ENCODE assay signal across 9 mouse cellular contexts in the genomic region with DNA sequence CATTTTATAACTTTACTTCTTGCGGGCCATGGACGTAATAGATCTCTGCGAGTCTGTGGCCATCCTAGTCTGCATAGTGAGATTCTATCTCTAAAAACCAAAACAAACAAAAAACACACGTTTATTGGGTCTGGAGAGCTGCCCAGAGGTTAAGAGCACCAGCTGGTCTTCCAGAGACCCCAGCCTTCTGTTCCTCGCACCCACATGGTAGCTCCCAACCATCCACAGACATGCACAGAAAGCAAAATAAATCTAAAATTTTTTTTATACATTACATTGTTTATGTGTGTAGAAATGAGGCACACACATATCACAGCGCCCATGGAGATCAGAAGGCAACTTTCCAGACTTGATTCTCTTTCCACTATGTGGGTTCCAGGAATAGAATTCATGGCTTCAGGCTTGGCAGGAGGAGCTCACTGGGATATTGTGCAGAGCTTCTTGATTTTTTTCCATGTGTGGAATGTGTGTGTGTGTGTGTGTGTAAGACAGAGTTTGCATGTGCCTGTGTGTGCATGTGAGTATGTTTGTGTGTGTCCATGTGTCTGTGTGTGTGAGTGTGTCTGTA. TPM values are rescaled to one million over a fixed set of nuclear protein-coding genes. Genes with fewer than 3 reads are reported as not detected.
A peak's percentile ranks its signal among the peaks of the same experiment; 100 is the strongest.
DNase-seq lines count a peak whose midpoint lies in the region; ATAC-seq and TF ChIP-seq lines count a peak whose summit lies in the region.
"Had no signal": no experiment of that assay in that cellular context is flagged by ENCODE, and none has a peak within 500 bp of the region (broad histone marks: within the 10 kb centered on the region; RNA-seq: fewer than 3 reads in every experiment).

No protein-coding gene starts in this region.

- H3K27ac ChIP-seq in heart, embryonic 16.5 days (ENCODE audit: low read length): peak overlapping the region; percentile 66; the same call in 1 of the 2 replicates
- peak overlapping the region; percentile 69; the same call in 1 of the 2 replicates for H3K27ac ChIP-seq in embryonic facial prominence, embryonic 10.5 days (replicated peaks)
- H3K27ac ChIP-seq in hindbrain, postnatal 0 days: peak overlapping the region; percentile 91
- H3K27ac ChIP-seq in midbrain, embryonic 16.5 days (ENCODE audit: low read length): peak overlapping the region; percentile 94

- peak overlapping the region; percentile 90 for H3K4me2 ChIP-seq in heart, embryonic 16.5 days (ENCODE audit: low read depth, low read length)
- H3K4me2 ChIP-seq in hindbrain, postnatal 0 days (ENCODE audit: low read depth, low read length): peak overlapping the region; percentile 58
- H3K4me2 ChIP-seq in midbrain, embryonic 16.5 days (ENCODE audit: low read length): peak overlapping the region; percentile 73

- H3K4me1 ChIP-seq in heart, embryonic 16.5 days (ENCODE audit: control insufficient read depth, insufficient read depth, low read length): peaks cover 40% of the 10 kb centered on the region
- H3K4me1 ChIP-seq in embryonic facial prominence, embryonic 10.5 days: peaks cover 57% of the 10 kb centered on the region
- peaks cover 27% of the 10 kb centered on the region for H3K4me1 ChIP-seq in hindbrain, postnatal 0 days (ENCODE audit: insufficient read depth, low read length)
- peaks cover 40% of the 10 kb centered on the region for H3K4me1 ChIP-seq in midbrain, embryonic 16.5 days (ENCODE audit: control insufficient read depth, insufficient read depth, low read length)

- peaks cover 4% of the 10 kb centered on the region for H3K27me3 ChIP-seq in heart, embryonic 16.5 days (ENCODE audit: control insufficient read depth, insufficient read depth, low read length)
- H3K27me3 ChIP-seq in embryonic facial prominence, embryonic 10.5 days (replicated peaks; ENCODE audit: low read depth, poor library complexity, severe bottlenecking): peaks cover 81% of the 10 kb centered on the region
- H3K27me3 ChIP-seq in hindbrain, postnatal 0 days (ENCODE audit: insufficient read depth, low read length): no peaks in the 10 kb centered on the region
- no peaks in the 10 kb centered on the region for H3K27me3 ChIP-seq in midbrain, embryonic 16.5 days (ENCODE audit: control insufficient read depth, insufficient read depth, low read depth, low read length)
- H3K27me3 ChIP-seq: Patski had no signal

- H3K4me3 ChIP-seq in heart, embryonic 16.5 days (ENCODE audit: low read length): no peak overlapping the region
- peak overlapping the region; percentile 65 for H3K4me3 ChIP-seq in embryonic facial prominence, embryonic 10.5 days
- peak overlapping the region; percentile 86 for H3K4me3 ChIP-seq in hindbrain, postnatal 0 days (ENCODE audit: low read length)
- H3K4me3 ChIP-seq in midbrain, embryonic 16.5 days (ENCODE audit: low read depth, low read length): peak overlapping the region; percentile 90

- no peak for TF ChIP-seq CTCF in hindbrain, postnatal 0 days (IDR thresholded peaks at IDR 0.05; ENCODE audit: low read depth)

- H3K9me3 ChIP-seq in heart, embryonic 16.5 days (replicated peaks; ENCODE audit: control insufficient read depth, low read length): no peaks in the 10 kb centered on the region
- H3K9me3 ChIP-seq in embryonic facial prominence, embryonic 10.5 days: no peaks in the 10 kb centered on the region
- H3K9me3 ChIP-seq in hindbrain, postnatal 0 days (ENCODE audit: low read length): no peaks in the 10 kb centered on the region
- no peaks in the 10 kb centered on the region for H3K9me3 ChIP-seq in midbrain, embryonic 16.5 days (replicated peaks; ENCODE audit: control insufficient read depth, low read length, poor library complexity, severe bottlenecking)

- no peak for ATAC-seq in heart, embryonic 16.5 days (replicated peaks; ENCODE audit: extremely low read depth, insufficient read depth, low FRiP score)
- no peak for ATAC-seq in hindbrain, postnatal 0 days
- ATAC-seq in midbrain, embryonic 16.5 days: no peak

- no peaks in the 10 kb centered on the region for H3K36me3 ChIP-seq in heart, embryonic 16.5 days (ENCODE audit: control insufficient read depth, insufficient read depth)
- H3K36me3 ChIP-seq in embryonic facial prominence, embryonic 10.5 days (replicated peaks): no peaks in the 10 kb centered on the region
- H3K36me3 ChIP-seq in hindbrain, postnatal 0 days (ENCODE audit: insufficient read depth, low read length): no peaks in the 10 kb centered on the region
- no peaks in the 10 kb centered on the region for H3K36me3 ChIP-seq in midbrain, embryonic 16.5 days (ENCODE audit: control insufficient read depth, insufficient read depth, low read length)

- peak overlapping the region; percentile 64 for H3K9ac ChIP-seq in heart, embryonic 16.5 days (ENCODE audit: low read length)
- H3K9ac ChIP-seq in hindbrain, postnatal 0 days (replicated peaks; ENCODE audit: low read length): peak overlapping the region; percentile 72
- H3K9ac ChIP-seq in midbrain, embryonic 16.5 days (ENCODE audit: low read depth, low read length): peak overlapping the region; percentile 85

- no peak for DNase-seq in heart, adult 8-10 months (ENCODE audit: low spot score)
- no peak for DNase-seq in embryonic facial prominence, embryonic 10.5 days (ENCODE audit: low spot score)
- DNase-seq in hindbrain, postnatal 0 days (ENCODE audit: low spot score): no peak
- no peak for DNase-seq in gastrocnemius, postnatal 10 days
- no peak for DNase-seq in urinary bladder, postnatal 36 days (ENCODE audit: low spot score in 2 of 2)
- no peak for DNase-seq in frontal cortex, postnatal 10 days (ENCODE audit: low spot score in 2 of 2)

- WGBS in heart, embryonic 16.5 days: 61% methylated on average over 6 of the region's 6 CpGs
- 62% methylated on average over 6 of the region's 6 CpGs for WGBS in embryonic facial prominence, embryonic 10.5 days
- 54% methylated on average over 6 of the region's 6 CpGs for WGBS in hindbrain, postnatal 0 days
- WGBS in midbrain, embryonic 16.5 days: 67% methylated on average over 6 of the region's 6 CpGs

RNA-seq across cellular contexts. Expression of a gene that starts 0.7 kb away (rescaled TPM):
- polyA plus RNA-seq in heart, embryonic 16.5 days (2015; fragmentation: Nextera tagmentation; extraction: Ambion mirVana): 0.47 and 0.72 TPM in 2 replicates
- total RNA-seq in heart, adult 8-10 months (2022): 1 to 10 TPM in 1 of 4 experiments, under 1 TPM in 3; 0.49 to 1.4 (median 0.57) TPM
- polyA plus RNA-seq in embryonic facial prominence, embryonic 10.5 days (2016; fragmentation: Nextera tagmentation; extraction: Ambion mirVana): 2.2 TPM in 2 replicates
- 81.4 and 89.1 TPM in 2 replicates for total RNA-seq in hindbrain, postnatal 0 days (2014; rRNA removed)
- polyA plus RNA-seq in hindbrain, postnatal 0 days (2015; fragmentation: Nextera tagmentation; extraction: Ambion mirVana): 16.8 and 16.9 TPM in 2 replicates
- 23.5 and 29.0 TPM in 2 replicates for polyA plus RNA-seq in midbrain, embryonic 16.5 days (2015; fragmentation: Nextera tagmentation; extraction: Ambion mirVana)
- total RNA-seq in gastrocnemius, postnatal 10 days (2021): under 1 TPM; 0.38 to 0.45 TPM

RNA-seq across cellular contexts. Expression of a gene that starts 3.8 kb away (rescaled TPM):
- polyA plus RNA-seq in heart, embryonic 16.5 days (2015; fragmentation: Nextera tagmentation; extraction: Ambion mirVana): 9.9 and 11.3 TPM in 2 replicates
- 10 to 100 TPM in 1 of 4 experiments, 1 to 10 TPM in 3; 6.4 to 10.3 (median 7.6) TPM for total RNA-seq in heart, adult 8-10 months (2022)
- polyA plus RNA-seq in embryonic facial prominence, embryonic 10.5 days (2016; fragmentation: Nextera tagmentation; extraction: Ambion mirVana): 3.6 and 4.0 TPM in 2 replicates
- 14.8 and 15.3 TPM in 2 replicates for total RNA-seq in hindbrain, postnatal 0 days (2014; rRNA removed)
- polyA plus RNA-seq in hindbrain, postnatal 0 days (2015; fragmentation: Nextera tagmentation; extraction: Ambion mirVana): 7.3 and 7.4 TPM in 2 replicates
- polyA plus RNA-seq in midbrain, embryonic 16.5 days (2015; fragmentation: Nextera tagmentation; extraction: Ambion mirVana): 4.7 and 5.4 TPM in 2 replicates
- 1 to 10 TPM; 3.9 to 5.8 TPM for total RNA-seq in gastrocnemius, postnatal 10 days (2021)

RNA-seq across cellular contexts. Expression of a gene that starts 16.8 kb away (rescaled TPM):
- polyA plus RNA-seq in heart, embryonic 16.5 days (2015; fragmentation: Nextera tagmentation; extraction: Ambion mirVana): 2.1 and 3.4 TPM in 2 replicates
- total RNA-seq in heart, adult 8-10 months (2022): 1 to 10 TPM; 2.2 to 4.6 (median 2.5) TPM
- 0.55 TPM in 1 of 2 replicates, not detected in the other for polyA plus RNA-seq in embryonic facial prominence, embryonic 10.5 days (2016; fragmentation: Nextera tagmentation; extraction: Ambion mirVana)
- not detected in 2 replicates for total RNA-seq in hindbrain, postnatal 0 days (2014; rRNA removed)
- polyA plus RNA-seq in hindbrain, postnatal 0 days (2015; fragmentation: Nextera tagmentation; extraction: Ambion mirVana): 1.7 and 3.4 TPM in 2 replicates
- 1.4 TPM in 1 of 2 replicates, not detected in the other for polyA plus RNA-seq in midbrain, embryonic 16.5 days (2015; fragmentation: Nextera tagmentation; extraction: Ambion mirVana)
- 1 to 10 TPM; 3.1 to 3.7 TPM for total RNA-seq in gastrocnemius, postnatal 10 days (2021)

RNA-seq across cellular contexts. Expression of a gene that starts 29.3 kb away (rescaled TPM):
- 4.0 and 4.3 TPM in 2 replicates for polyA plus RNA-seq in heart, embryonic 16.5 days (2015; fragmentation: Nextera tagmentation; extraction: Ambion mirVana)
- 1 to 10 TPM; 4.0 to 6.9 (median 5.3) TPM for total RNA-seq in heart, adult 8-10 months (2022)
- 0.54 and 0.72 TPM in 2 replicates for polyA plus RNA-seq in embryonic facial prominence, embryonic 10.5 days (2016; fragmentation: Nextera tagmentation; extraction: Ambion mirVana)
- total RNA-seq in hindbrain, postnatal 0 days (2014; rRNA removed): 0.42 and 0.50 TPM in 2 replicates
- polyA plus RNA-seq in hindbrain, postnatal 0 days (2015; fragmentation: Nextera tagmentation; extraction: Ambion mirVana): 0.52 and 0.60 TPM in 2 replicates
- polyA plus RNA-seq in midbrain, embryonic 16.5 days (2015; fragmentation: Nextera tagmentation; extraction: Ambion mirVana): 0.20 and 0.50 TPM in 2 replicates
- 1 to 10 TPM; 4.7 to 5.2 TPM for total RNA-seq in gastrocnemius, postnatal 10 days (2021)

RNA-seq across cellular contexts. Expression of a gene that starts 53.3 kb away (rescaled TPM):
- polyA plus RNA-seq in heart, embryonic 16.5 days (2015; fragmentation: Nextera tagmentation; extraction: Ambion mirVana): 7.6 and 20.4 TPM in 2 replicates
- total RNA-seq in heart, adult 8-10 months (2022): 1 to 10 TPM in 1 of 4 experiments, under 1 TPM in 3; 0.14 to 1.5 (median 0.68) TPM
- polyA plus RNA-seq in embryonic facial prominence, embryonic 10.5 days (2016; fragmentation: Nextera tagmentation; extraction: Ambion mirVana): 6.0 and 7.9 TPM in 2 replicates
- total RNA-seq in hindbrain, postnatal 0 days (2014; rRNA removed): 84.2 and 99.0 TPM in 2 replicates
- 62.2 and 65.8 TPM in 2 replicates for polyA plus RNA-seq in hindbrain, postnatal 0 days (2015; fragmentation: Nextera tagmentation; extraction: Ambion mirVana)
- 88.4 and 107 TPM in 2 replicates for polyA plus RNA-seq in midbrain, embryonic 16.5 days (2015; fragmentation: Nextera tagmentation; extraction: Ambion mirVana)
- 1 to 10 TPM in 1 of 2 experiments, under 1 TPM in 1; 0.26 to 1.2 TPM for total RNA-seq in gastrocnemius, postnatal 10 days (2021)
